Mouse (Mus musculus): ENCODE results near the gene M6pr.

Gene M6pr

GRCm38 (mm10) chr6:122299621-122300133 is 8.8 kb upstream of the M6pr start:
- no peak for DNase-seq

DNA sequence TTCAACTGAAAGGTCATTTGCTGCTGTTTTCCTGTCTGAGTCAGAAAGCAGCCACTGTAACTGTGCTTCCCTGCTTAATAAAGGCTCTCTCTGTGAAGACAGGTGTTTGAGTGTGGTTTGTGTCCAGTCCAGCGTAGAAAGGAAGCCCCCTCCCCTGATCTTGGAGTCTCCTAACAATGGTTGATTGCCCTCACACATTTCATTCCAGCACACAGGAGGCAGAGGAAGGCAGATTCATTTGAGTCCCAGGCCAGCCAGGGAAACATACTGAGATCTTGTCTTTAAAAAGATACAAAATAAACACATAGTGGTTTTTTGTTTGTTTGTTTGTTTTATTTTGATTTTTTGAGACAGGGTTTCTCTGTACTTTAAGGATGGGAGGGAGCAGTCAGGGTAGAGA is 6.4 kb upstream of the M6pr start:
- no peak for DNase-seq

GRCm38 (mm10) chr6:122302661-122303060 is 5.9 kb upstream of the M6pr start:
- DNase-seq = no peak

- no peak for DNase-seq
These were observed 5.0 kb upstream of the M6pr start for GRCm38 (mm10) chr6:122303526-122303925.

- peak; percentile 42 for DNase-seq
These were observed 4.2 kb upstream of the M6pr start for GRCm38 (mm10) chr6:122304355-122304754.

GRCm38 (mm10) chr6:122304790-122305555 is 3.5 kb upstream of the M6pr start:
- no peak for DNase-seq

GRCm38 (mm10) chr6:122306707-122307106 is 1.8 kb upstream of the M6pr start:
- no peak for DNase-seq

DNA sequence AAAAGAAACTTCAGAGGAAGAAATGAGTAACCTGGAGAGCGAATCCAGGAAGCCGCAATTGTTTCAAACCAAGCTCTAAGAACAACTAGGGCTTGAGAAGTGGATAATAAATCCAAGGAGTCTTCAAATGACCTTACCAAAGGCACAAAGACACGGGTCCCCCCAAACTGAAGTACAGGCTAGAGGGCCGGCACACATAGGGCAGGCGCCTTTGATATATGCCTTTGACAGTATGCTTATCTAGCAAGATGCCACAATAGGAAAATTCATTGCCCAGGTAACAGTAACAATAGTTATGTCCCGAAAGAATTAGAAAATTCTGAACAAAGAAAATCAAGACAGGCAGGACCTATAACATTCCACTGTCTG is 400 bp upstream of the M6pr start:
- no peak for DNase-seq

DNA sequence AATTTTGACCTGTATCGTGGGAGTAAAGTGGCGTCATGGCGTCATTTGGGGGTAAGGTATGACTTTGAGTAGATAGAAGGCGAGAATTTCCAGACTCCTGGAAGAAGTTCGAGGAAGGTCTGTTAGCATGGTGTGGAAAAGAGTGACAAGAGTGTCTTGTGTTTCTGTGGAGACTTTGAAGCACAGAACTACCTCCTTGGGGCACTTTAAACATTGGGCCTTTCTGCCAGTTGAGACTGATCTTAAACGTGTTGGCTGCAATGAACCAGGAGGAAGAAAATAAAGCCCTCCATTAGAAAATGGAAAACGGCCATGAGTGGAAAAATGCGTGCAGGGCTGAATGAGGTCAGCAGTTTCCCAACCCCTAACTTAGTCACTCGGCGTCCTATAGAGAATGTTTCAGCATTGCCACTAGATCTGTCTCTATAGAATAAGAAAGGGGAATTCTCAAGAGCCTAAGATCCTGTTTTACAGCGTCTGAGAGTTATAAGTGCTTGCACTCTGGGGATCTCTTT is 983 bp downstream of the M6pr start:
- DNase-seq = no peak

GRCm38 (mm10) chr6:122310187-122310820 is 1.8 kb downstream of the M6pr start:
- no peak for DNase-seq

- DNase-seq = no peak
These were observed 10.2 kb downstream of the M6pr start for GRCm38 (mm10) chr6:122318726-122319125.

GRCm38 (mm10) chr6:122325361-122325975 is 16.9 kb downstream of the M6pr start:
- no peak for DNase-seq

- DNase-seq = no peak
These were observed 24.6 kb downstream of the M6pr start for GRCm38 (mm10) chr6:122333081-122333612.

DNA sequence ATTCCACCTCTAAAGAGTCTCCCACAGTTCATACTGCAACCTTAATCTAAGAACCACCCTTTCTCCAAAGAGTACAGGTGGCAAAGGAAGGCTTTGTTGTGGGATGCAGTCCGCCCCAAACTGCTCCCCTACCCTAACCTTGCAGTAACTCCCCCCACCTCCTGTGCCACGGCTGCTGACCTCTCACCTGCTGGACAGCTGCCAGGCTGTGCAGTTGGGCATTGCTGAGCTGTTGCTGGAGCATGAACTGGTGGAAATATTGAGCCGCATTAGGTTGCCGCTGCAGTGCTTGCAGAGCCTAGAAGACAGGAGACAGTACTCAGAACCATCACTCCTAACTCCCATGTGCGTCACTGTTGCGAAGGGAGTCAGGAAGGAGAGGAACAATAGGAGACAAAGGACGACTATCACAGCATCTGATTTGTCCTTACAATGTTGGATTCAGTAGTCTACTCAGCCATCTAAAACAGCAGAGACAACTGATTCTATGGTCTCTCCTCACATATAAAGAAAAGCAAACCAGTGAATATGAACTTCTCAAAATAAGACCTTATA is 26.3 kb downstream of the M6pr start:
- no peak for DNase-seq

GRCm38 (mm10) chr6:122337546-122337945 is 29.0 kb downstream of the M6pr start:
- peak; percentile 28 for DNase-seq

GRCm38 (mm10) chr6:122339047-122339647 is 30.6 kb downstream of the M6pr start:
- DNase-seq = peak; percentile 69

DNA sequence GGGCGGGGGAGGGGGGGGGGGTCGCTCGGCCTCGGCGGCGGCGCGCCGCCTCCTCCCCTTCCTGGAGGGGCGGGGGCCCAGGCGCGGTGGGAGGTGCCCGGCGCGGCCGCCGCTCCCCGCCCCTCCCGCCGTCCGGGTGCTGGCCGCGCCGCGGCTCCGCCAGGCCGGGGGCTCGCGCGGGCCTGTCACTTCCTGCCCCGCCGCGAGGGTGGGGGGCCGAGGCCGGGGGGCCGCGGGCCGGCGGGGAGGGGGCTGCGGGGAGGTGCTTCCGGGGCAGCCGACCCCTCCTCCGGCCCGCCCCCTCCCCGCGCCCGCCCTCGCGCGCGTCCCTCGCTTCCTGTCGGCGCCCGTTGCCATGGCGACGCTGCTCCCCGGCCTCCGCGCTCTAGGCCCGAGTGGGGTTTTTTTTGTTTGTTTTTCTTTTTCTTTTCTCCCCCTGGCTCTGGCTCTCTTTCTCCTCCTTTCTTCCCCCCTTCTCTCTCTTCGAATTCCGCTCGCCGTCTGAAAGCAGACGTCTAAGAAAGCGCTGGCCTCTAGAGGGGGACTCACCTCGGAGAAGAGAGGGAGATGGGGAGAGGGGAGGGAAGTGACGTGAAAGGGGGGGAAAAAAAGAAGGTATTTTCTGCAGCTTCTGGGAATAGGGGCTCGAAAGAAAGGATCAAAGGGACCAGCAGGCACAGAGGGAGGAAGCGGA is 31.3 kb downstream of the M6pr start:
- peak; percentile 80 for DNase-seq

DNA sequence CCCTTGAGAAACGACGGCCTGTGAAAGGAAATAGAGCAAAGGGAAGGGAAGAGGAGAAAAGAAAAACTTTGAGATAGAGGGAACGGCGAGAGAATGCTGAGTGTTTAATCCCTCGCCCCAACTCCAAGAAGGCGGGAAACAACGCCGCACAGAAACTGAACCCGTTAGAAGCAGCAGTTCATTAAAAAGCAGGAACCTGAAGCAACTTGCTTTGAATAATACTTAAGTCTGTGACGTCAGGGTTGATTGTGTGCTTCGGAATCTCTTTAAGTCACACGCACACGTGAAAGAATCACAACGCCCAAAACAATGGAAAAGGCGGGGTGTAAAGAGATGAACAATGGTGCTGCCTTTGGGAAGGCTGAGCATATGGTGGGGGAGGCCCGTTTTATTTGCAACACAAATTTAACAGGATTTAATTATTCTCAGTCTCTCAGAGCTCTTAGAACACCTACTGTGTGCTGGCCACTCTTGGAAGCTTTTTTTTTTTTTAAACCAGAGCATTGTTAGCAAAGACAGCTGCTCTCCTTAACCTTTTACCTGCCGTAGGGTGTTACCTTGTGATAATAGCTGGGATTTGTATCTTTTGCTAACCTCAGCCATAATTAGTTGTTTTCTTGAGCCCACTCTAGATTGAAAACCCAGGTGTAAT is 32.0 kb downstream of the M6pr start, which contains the start of gene Phc1:
Gene Phc1 (minus strand): TSS at position 213 of the 652 bp plus-strand sequence.
- peak; percentile 35 for DNase-seq

GRCm38 (mm10) chr6:122341038-122341810 is 32.7 kb downstream of the M6pr start:
- DNase-seq = peak; percentile 26

DNA sequence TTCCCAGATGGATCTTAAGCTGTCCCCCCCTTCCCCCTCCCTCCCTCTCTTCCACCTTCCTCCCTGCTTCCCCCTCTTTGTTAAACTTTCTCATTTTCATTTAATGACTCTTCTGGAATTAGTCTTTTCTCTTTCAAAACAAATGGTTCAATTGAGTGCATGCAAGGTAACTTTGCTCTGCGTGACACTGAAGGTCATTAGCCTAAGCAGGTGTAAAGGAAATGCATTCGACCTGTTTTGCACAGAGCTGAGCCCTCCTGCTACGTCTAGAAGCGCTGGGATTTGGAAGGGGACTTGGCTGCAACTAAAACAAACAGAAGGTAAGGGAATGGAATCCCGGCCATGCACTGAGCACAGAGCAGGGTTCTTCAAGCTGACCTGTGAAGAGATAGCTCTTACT is 33.6 kb downstream of the M6pr start:
- no peak for DNase-seq

DNA sequence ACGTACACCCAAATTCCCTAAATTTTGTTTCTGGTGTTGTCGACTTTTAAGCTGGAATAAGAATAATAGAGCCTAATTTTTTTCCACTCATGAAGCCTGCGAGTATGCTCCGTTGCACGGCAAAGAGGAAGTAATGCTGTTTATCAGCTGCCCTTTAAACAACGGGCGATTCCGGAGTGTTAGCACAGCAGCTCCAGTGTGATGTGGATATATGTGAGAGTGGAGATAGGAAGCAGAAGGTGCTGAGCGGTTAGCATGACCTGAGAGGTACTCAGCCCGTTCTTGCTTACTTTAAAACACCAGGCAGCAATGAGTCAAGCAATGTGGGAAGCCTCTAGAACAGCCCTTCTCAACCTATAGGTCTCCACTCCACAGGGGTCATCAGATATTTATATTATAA is 35.2 kb downstream of the M6pr start:
- DNase-seq = no peak
